Mouse (Mus musculus) bone marrow, adult 2 months (tissue): ENCODE data around the gene Ccl28.

ENCODE experiments used
- CTCF ChIP-seq: fragments of 200-500 bp; IDR thresholded peaks from 2 replicates; pipeline ENCODE4 v1.5.1; 2011; ENCODE audit warnings: low read length, control low read depth; ENCODE audit not compliant: control insufficient read depth, insufficient read depth
- POLR2A ChIP-seq: fragments of 200-500 bp; IDR thresholded peaks from 2 replicates; pipeline ENCODE4 v1.6.1; 2011; ENCODE audit warnings: low read depth, mild to moderate bottlenecking, control low read depth, low read length, borderline replicate concordance; ENCODE audit not compliant: control insufficient read depth

DNA sequence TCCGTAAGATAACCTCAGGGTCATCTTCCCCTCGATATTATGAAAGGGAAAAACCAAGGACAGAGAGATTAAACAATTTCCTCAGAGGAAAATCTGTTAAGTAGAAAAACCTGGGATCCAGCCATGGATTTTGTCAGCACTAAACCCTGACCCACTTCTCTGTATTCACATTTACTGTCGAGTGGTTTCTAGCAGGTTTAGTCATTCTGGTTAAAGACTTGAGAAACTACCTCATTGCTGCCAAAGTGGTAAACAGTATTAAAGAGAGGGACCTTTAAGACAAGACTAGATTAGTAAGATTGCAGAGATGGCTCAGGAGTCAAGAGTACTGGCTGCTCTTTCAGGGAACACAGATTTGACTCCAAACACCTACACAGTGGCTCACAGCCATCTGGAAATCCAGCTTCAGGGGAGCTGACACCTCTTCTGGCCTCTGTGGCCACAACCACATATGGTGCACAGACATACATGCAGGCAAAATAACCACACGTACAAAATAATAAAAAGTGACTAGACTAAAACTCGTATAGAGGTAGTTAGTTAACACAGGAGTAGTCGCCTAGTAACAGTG is 33.3 kb downstream of the Ccl28 start:
- TF ChIP-seq CTCF, result no peak
- TF ChIP-seq POLR2A, result no peak
